Mouse (Mus musculus): Measurements from ENCODE around the gene Lbx2.

GRCm38 (mm10) chr6:83058725-83059124 is 27.4 kb upstream of the Lbx2 start:
- TF ChIP-seq EP300 (IDR thresholded peaks at IDR 0.05; ENCODE audit: low read depth), result no peak
- no peak for TF ChIP-seq CTCF (IDR thresholded peaks at IDR 0.05; ENCODE audit: low read depth)

Data from heart, postnatal 0 days (tissue).